Mouse (Mus musculus) B cell, adult 2 months (primary cell): ENCODE data around the gene Ruvbl2.
A peak's percentile ranks its signal among the peaks of the same experiment; 100 is the strongest.

ENCODE experiments used
- DNase-seq, 2 experiments: peaks; one replicate each; pipeline ENCODE4 v3.0.0; 2022

Gene Ruvbl2

GRCm38 (mm10) chr7:45421194-45421593 lies 16.7 kb downstream of the Ruvbl2 start:
- no peak for DNase-seq

- no peak for DNase-seq
These were observed 17.3 kb downstream of the Ruvbl2 start, which contains the start of gene Lhb for GRCm38 (mm10) chr7:45420615-45420919. Gene Lhb (plus strand): TSS chr7:45420820.

GRCm38 (mm10) chr7:45419859-45420614 lies 17.9 kb downstream of the Ruvbl2 start:
- DNase-seq, result no peak

- no peak for DNase-seq
These were observed 19.9 kb downstream of the Ruvbl2 start for GRCm38 (mm10) chr7:45417962-45418492.

- DNase-seq, result peak; percentile 23 to 27
These were observed 22.3 kb downstream of the Ruvbl2 start for GRCm38 (mm10) chr7:45415636-45416035.

GRCm38 (mm10) chr7:45414740-45415224 lies 23.1 kb downstream of the Ruvbl2 start:
- DNase-seq, result no peak

GRCm38 (mm10) chr7:45413864-45414739 lies 23.8 kb downstream of the Ruvbl2 start:
- peak; percentile 13 to 21 for DNase-seq

- peak in 1 of 2 experiments; percentile 18 for DNase-seq
These were observed 24.6 kb downstream of the Ruvbl2 start, which contains the start of gene Ntf5 for GRCm38 (mm10) chr7:45413113-45413863. Gene Ntf5 (plus strand): TSS chr7:45413695.

- DNase-seq, result no peak
These were observed 25.5 kb downstream of the Ruvbl2 start for GRCm38 (mm10) chr7:45412421-45412820.

GRCm38 (mm10) chr7:45409497-45410163 lies 28.3 kb downstream of the Ruvbl2 start:
- no peak for DNase-seq

GRCm38 (mm10) chr7:45408949-45409348 lies 28.9 kb downstream of the Ruvbl2 start:
- no peak for DNase-seq

- no peak for DNase-seq
These were observed 29.5 kb downstream of the Ruvbl2 start for GRCm38 (mm10) chr7:45408351-45408750.

- DNase-seq, result no peak
These were observed 30.1 kb downstream of the Ruvbl2 start for GRCm38 (mm10) chr7:45407836-45408235.

- peak; percentile 16 to 36 for DNase-seq
These were observed 31.4 kb downstream of the Ruvbl2 start for GRCm38 (mm10) chr7:45406157-45407156.

- peak; percentile 84 for DNase-seq
These were observed 32.5 kb downstream of the Ruvbl2 start, which contains the start of gene Kcna7 for GRCm38 (mm10) chr7:45405091-45406075. Gene Kcna7 (plus strand): TSS chr7:45405653.

GRCm38 (mm10) chr7:45403532-45404261 lies 34.2 kb downstream of the Ruvbl2 start:
- DNase-seq, result peak; percentile 79 to 80

GRCm38 (mm10) chr7:45401521-45402085 lies 36.3 kb downstream of the Ruvbl2 start:
- no peak for DNase-seq

GRCm38 (mm10) chr7:45396787-45397186 lies 41.1 kb downstream of the Ruvbl2 start:
- DNase-seq, result no peak
